Mouse (Mus musculus): ENCODE measurements around the gene Dlat.

DNA sequence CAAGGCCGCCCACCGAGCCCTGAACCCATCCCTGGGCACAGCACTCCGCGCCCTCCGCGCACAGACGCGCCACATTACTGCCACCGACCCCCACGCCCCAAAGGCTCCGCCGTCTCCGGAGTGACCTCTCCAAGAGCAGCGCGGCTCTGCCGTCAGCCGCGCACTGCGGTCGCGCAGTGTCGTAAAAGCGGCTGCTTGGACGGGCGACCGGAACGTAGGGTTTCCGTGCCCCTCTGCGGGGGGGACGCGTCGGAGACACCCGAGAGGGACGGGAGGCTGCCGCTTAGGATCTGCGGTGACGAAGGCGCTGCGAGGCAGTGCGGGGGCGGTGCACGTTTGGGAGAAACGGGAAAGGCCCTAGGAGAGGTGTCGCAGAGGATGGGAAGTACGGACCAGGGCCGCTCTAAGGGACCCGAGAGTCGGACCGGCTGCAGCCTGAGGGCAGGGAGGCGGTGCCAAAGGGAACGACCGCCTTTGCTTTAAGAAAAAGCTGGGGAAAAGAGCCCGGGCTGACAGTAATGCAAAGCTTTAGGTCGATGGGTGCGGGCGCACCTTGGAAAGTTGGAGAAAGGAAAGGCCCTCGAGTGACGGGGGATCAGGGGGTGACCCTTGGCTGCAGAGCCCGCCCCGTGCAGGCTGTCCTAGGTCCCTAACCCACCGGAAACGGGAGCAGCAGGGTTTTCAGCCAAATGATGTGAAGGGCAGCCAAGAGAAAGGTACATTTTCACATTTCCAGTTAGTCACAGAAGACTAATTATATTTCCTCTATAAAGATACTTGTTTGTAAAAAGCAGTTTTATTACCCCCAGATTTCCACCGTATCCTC is at the start of gene Dlat:
- no peak for TF ChIP-seq CTCF (IDR thresholded peaks at IDR 0.05; ENCODE audit: extremely low read depth, insufficient read depth, insufficient read length, insufficient replicate concordance)
- peak; percentile 49; the same call in 1 of the 2 replicates for TF ChIP-seq POLR2A (IDR thresholded peaks at IDR 0.05; ENCODE audit: low read depth, low read length)
